Mouse (Mus musculus) midbrain, embryonic 11.5 days (tissue): ENCODE measurements around the gene H2afx. TPM values are rescaled to one million over a fixed set of nuclear protein-coding genes. Genes with fewer than 3 reads are reported as not detected.
"Not testable (repeated sequence)": the region's sequence is repeated elsewhere in the genome, so short reads cannot be mapped to it uniquely, and the experiment has no call there.

Source experiments
- ATAC-seq: fragments of 200-750 bp; cut with Nextera tagmentation; 2 replicates; pipeline ENCODE4 v1.8.0; 2017; ENCODE audit warnings: moderate TSS enrichment, moderate library complexity; ENCODE audit not compliant: low FRiP score
- DNase-seq: peaks from one replicate; pipeline ENCODE4 v3.0.0; 2015; ENCODE audit warnings: low spot score; ENCODE audit errors: missing footprints
- H3K27ac ChIP-seq: fragments of 300-500 bp; sonication (generic); 2 replicates; pipeline ENCODE4 v1.5.1; 2014; ENCODE audit warnings: low read depth, low read length
- H3K27me3 ChIP-seq: fragments of 300-500 bp; sonication (generic); 2 replicates; pipeline ENCODE4 v1.6.1; 2014; ENCODE audit warnings: mild to moderate bottlenecking, low read length, moderate library complexity, mixed read lengths; ENCODE audit not compliant: control insufficient read depth, insufficient read depth
- H3K36me3 ChIP-seq: fragments of 300-500 bp; sonication (generic); 2 replicates; pipeline ENCODE4 v1.6.1; 2014; ENCODE audit warnings: mild to moderate bottlenecking, low read length, moderate library complexity, mixed read lengths; ENCODE audit not compliant: control insufficient read depth, insufficient read depth
- H3K4me1 ChIP-seq: fragments of 300-500 bp; sonication (generic); 2 replicates; pipeline ENCODE4 v1.6.1; 2014; ENCODE audit warnings: low read length; ENCODE audit not compliant: control insufficient read depth, insufficient read depth
- H3K4me2 ChIP-seq: fragments of 300-500 bp; sonication (generic); 2 replicates; pipeline ENCODE4 v1.6.1; 2014; ENCODE audit warnings: mild to moderate bottlenecking, moderate library complexity
- H3K4me3 ChIP-seq: fragments of 300-500 bp; sonication (generic); 2 replicates; pipeline ENCODE4 v1.5.1; 2014; ENCODE audit warnings: low read depth, low read length
- H3K9ac ChIP-seq: fragments of 300-500 bp; sonication (generic); 2 replicates; pipeline ENCODE4 v1.6.1; 2014; ENCODE audit warnings: low read length
- H3K9me3 ChIP-seq: fragments of 300-500 bp; sonication (generic); 2 replicates; pipeline ENCODE4 v1.6.1; 2016; ENCODE audit warnings: low read length; ENCODE audit not compliant: control insufficient read depth
- WGBS: fragments of 180-500 bp; shearing (Covaris S2); extraction: QIAGEN DNeasy Blood & Tissue Kit; methylation state at CpG from one replicate; pipeline ENCODE4 v1.1.7; 2014; 5-methylcytosine and 5-hydroxymethylcytosine counted together
- polyA plus RNA-seq: library from polyadenylated mRNA; unstranded; fragments of >200 nt; fragmentation: Nextera tagmentation; extraction: Ambion mirVana; gene quantifications from 2 replicates; pipeline ENCODE4 v1.2.1, GENCODE M21; 2014

The H2afx gene
- polyA plus RNA-seq, 1 experiment from 2014 or later: 377 TPM

DNA sequence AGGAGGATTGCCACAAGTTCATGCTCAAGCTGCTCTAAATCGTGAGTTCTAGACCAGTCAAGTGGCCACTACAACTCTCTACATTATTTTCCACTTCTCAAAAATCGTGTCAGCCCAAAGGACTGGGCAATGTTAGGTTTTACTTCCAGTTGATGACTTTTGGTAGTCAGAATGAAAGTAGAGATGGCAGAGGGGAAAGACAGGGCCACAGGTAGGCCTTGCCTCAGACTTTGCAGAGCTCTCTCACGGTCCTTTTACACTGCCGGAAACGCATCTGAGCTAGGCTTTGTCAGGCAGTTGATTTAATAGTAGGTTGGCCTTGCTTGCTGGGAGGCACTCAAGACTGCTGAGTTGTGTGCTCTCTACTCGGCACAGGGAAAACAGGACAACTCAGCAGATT, 10.3 kb upstream of the H2afx start:
- no peak overlapping the region for H3K4me2 ChIP-seq
- H3K36me3 ChIP-seq: peaks cover 4% of the 10 kb centered on the region; the same call in 1 of the 2 replicates
- no peaks in the 10 kb centered on the region for H3K27me3 ChIP-seq
- DNase-seq: peak; percentile 73
- no peak overlapping the region for H3K4me3 ChIP-seq
- WGBS: 84% methylated on average over 6 of the region's 6 CpGs
- peaks cover 21% of the 10 kb centered on the region for H3K4me1 ChIP-seq
- H3K27ac ChIP-seq: no peak overlapping the region
- no peak overlapping the region for H3K9ac ChIP-seq
- no peak for ATAC-seq
- H3K9me3 ChIP-seq: no peaks in the 10 kb centered on the region

DNA sequence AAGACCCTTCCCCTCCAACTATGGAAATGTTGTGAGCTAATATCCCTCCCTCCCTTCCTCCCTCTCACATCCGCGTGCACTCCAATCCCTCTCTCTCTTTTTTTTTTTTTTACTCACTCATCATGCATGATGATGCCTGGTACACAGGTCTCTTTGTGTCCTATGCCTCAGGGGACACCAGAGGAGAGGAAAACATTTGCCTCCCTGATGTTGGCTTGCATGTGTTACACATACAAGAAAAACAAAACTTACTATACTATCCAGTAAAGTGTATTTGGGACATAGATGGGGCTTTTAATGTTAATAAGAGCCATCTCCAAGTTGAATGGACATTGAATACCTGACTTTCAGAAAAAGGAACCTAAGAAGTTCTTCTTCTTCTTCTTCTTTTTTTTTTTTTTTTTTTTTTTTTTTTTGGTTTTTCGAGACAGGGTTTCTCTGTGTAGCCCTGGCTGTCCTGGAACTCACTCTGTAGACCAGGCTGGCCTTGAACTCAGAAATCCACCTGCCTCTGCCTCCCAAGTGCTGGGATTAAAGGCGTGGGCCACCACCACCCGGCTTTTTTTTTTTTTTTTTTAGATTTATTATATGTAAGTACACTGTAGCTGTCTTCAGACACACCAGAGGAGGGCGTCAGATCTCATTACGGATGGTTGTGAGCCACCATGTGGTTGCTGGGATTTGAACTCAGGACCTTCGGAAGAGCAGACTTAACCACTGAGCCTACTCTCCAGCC, 9.3 kb upstream of the H2afx start:
- H3K4me3 ChIP-seq, H3K27ac ChIP-seq, H3K4me2 ChIP-seq, H3K27me3 ChIP-seq, H3K36me3 ChIP-seq, H3K9me3 ChIP-seq, ATAC-seq, H3K9ac ChIP-seq: not testable (repeated sequence)
- DNase-seq: peak; percentile 77
- WGBS: 71% methylated on average over 5 of the region's 8 CpGs
- H3K4me1 ChIP-seq: peaks cover 17% of the 10 kb centered on the region

- ATAC-seq (peak; percentile 33; the same call in 1 of the 2 replicates), DNase-seq (no peak)
- Histone ChIP-seq H3K9ac (peak within 1 kb of the TSS; percentile 73), H3K4me2 (peak within 1 kb of the TSS; percentile 72), H3K27me3 (no peaks in the 10 kb centered on the region), H3K9me3 (no peaks in the 10 kb centered on the region), H3K4me3 (peak within 1 kb of the TSS; percentile 73), H3K36me3 (peaks cover 6% of the 10 kb centered on the region; the same call in 1 of the 2 replicates), H3K27ac (peak within 1 kb of the TSS; percentile 85), H3K4me1 (peaks cover 12% of the 10 kb centered on the region)
- WGBS: 7% methylated on average over 12 of the region's 12 CpGs
Measured at GRCm38 (mm10) chr9:44325768-44326370, 8.6 kb upstream of the H2afx start, which contains the start of gene Dpagt1. TSS of gene Dpagt1 (plus strand) at chr9:44326019.

GRCm38 (mm10) chr9:44326371-44327063, 8.0 kb upstream of the H2afx start:
- DNase-seq: peak; percentile 96
- peak overlapping the region; percentile 73 for H3K4me3 ChIP-seq
- peaks cover 6% of the 10 kb centered on the region; the same call in 1 of the 2 replicates for H3K36me3 ChIP-seq
- under 1% methylated on average over 38 of the region's 38 CpGs for WGBS
- peak; percentile 92 for ATAC-seq
- peaks cover 10% of the 10 kb centered on the region for H3K4me1 ChIP-seq
- peak overlapping the region; percentile 85 for H3K27ac ChIP-seq
- no peaks in the 10 kb centered on the region for H3K9me3 ChIP-seq
- H3K9ac ChIP-seq: peak overlapping the region; percentile 73
- H3K27me3 ChIP-seq: no peaks in the 10 kb centered on the region
- H3K4me2 ChIP-seq: peak overlapping the region; percentile 72

GRCm38 (mm10) chr9:44327064-44327711, 7.3 kb upstream of the H2afx start:
- H3K4me3 ChIP-seq: peak overlapping the region; percentile 73
- H3K36me3 ChIP-seq: peaks cover 9% of the 10 kb centered on the region
- peak; percentile 94 for DNase-seq
- H3K27ac ChIP-seq: peak overlapping the region; percentile 85
- under 1% methylated on average over 22 of the region's 22 CpGs for WGBS
- no peaks in the 10 kb centered on the region for H3K9me3 ChIP-seq
- ATAC-seq: peak; percentile 65; the same call in 1 of the 2 replicates
- H3K9ac ChIP-seq: peak overlapping the region; percentile 73
- peak overlapping the region; percentile 72 for H3K4me2 ChIP-seq
- no peaks in the 10 kb centered on the region for H3K27me3 ChIP-seq
- H3K4me1 ChIP-seq: peaks cover 10% of the 10 kb centered on the region

DNA sequence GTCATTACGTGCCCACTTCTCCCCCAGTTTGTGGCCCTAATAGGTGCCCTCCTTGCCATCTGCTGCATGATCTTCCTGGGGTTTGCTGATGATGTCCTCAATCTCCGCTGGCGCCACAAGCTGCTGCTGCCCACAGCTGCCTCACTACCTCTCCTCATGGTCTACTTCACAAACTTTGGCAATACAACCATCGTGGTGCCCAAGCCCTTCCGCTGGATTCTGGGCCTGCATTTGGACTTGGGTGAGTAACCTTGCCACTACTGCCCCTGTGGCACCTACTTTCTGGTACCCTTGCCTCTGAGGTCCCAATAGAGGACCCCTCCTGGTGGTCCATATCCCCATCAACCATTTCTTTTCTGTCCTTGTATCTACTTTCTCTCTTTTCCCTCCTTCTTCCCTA, 6.6 kb upstream of the H2afx start:
- peak overlapping the region; percentile 73; the same call in 1 of the 2 replicates for H3K4me3 ChIP-seq
- 95% methylated on average over 5 of the region's 5 CpGs for WGBS
- no peaks in the 10 kb centered on the region for H3K27me3 ChIP-seq
- H3K9ac ChIP-seq: no peak overlapping the region; the same call in 1 of the 2 replicates
- peaks cover 10% of the 10 kb centered on the region for H3K4me1 ChIP-seq
- peak overlapping the region; percentile 72 for H3K4me2 ChIP-seq
- no peak overlapping the region for H3K27ac ChIP-seq
- no peak for ATAC-seq
- DNase-seq: peak; percentile 72
- H3K9me3 ChIP-seq: no peaks in the 10 kb centered on the region
- peaks cover 15% of the 10 kb centered on the region for H3K36me3 ChIP-seq

- Histone ChIP-seq H3K9ac (no peak overlapping the region), H3K4me1 (peaks cover 9% of the 10 kb centered on the region), H3K27me3 (no peaks in the 10 kb centered on the region), H3K4me3 (no peak overlapping the region), H3K27ac (no peak overlapping the region), H3K4me2 (no peak overlapping the region), H3K36me3 (peaks cover 26% of the 10 kb centered on the region), H3K9me3 (0 out of 2 replicates have a peak, but pooled peaks cover 3% of the 10 kb centered on the region)
- DNase-seq: no peak
- no peak for ATAC-seq
- WGBS: 92% methylated on average over 6 of the region's 6 CpGs
Measured at GRCm38 (mm10) chr9:44330736-44331135, 3.8 kb upstream of the H2afx start.

GRCm38 (mm10) chr9:44332918-44333638, 1.4 kb upstream of the H2afx start:
- H3K27ac ChIP-seq: no peak overlapping the region
- H3K9me3 ChIP-seq: 0 out of 2 replicates have a peak, but pooled peaks cover 3% of the 10 kb centered on the region
- H3K4me1 ChIP-seq: peaks cover 11% of the 10 kb centered on the region
- no peak overlapping the region for H3K4me2 ChIP-seq
- peaks cover 31% of the 10 kb centered on the region for H3K36me3 ChIP-seq
- no peaks in the 10 kb centered on the region for H3K27me3 ChIP-seq
- WGBS: 95% methylated on average over 13 of the region's 13 CpGs
- DNase-seq (no peak), ATAC-seq (no peak)
- H3K4me3 ChIP-seq: no peak overlapping the region
- no peak overlapping the region for H3K9ac ChIP-seq
